Mouse (Mus musculus): ENCODE measurements around the gene Mink1. TPM values are rescaled to one million over a fixed set of nuclear protein-coding genes. Genes with fewer than 3 reads are reported as not detected.

The Mink1 gene
- total RNA-seq, 1 experiment: 23.0 TPM

DNA sequence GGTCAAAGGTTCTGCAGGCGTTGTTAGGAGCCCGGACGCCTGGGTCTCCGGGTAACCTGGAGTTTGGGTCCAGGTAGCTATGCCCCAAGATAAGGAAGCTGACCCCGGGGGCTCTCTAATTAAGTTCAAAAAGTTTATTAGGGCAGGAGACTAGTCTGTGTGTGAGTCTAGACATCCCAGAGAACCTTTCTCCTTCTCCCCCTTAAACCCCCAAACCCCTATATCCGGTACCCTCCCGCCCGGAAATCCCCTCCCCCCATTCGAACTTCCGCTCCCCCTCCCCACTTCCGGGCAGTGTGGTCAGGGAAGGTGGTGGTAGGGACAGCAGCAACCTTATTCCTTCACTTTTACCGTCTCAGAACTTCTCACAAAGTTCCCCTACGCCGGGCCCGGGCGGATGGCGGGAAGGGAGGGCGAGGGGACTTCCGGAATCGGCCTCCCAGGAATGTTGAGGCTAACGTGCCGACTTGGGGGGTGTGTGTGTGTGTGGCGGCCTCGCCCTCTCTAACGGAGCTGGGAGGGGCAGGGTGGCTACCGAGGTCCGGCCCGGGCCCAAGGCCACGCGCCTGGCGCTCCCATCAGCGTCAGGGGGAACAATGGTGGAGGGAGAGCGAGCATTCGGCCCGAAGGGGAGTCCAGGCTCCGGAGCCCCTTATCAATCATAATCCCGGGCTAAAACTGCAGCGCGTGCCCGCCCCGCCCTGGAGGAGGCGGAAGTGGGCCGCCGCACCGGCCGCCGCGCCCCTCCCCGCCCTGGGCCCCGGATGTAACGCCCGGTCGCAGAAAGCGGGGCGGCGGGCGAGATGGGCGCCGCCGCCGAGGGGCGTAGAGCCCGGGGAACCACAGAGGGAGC lies 90.9 kb downstream of the Mink1 start:
- Histone ChIP-seq H3K4me3 (ENCODE audit: insufficient read depth in 1 of 2, low read depth in 1 of 2, low read length in 2 of 2, poor library complexity in 1 of 2, severe bottlenecking in 1 of 2) (peak overlapping the region; percentile 89 to 98), H3K9me3 (ENCODE audit: control insufficient read depth, insufficient read depth, low read depth, low read length) (no peaks in the 10 kb centered on the region), H3K4me1 (ENCODE audit: control insufficient read depth in 2 of 2, insufficient read depth in 2 of 2, low read length in 2 of 2, poor library complexity in 1 of 2) (peaks cover 8 to 21% of the 10 kb centered on the region in 2 experiments; a peak in 3 of 4 replicates), H3K36me3 (ENCODE audit: control insufficient read depth, insufficient read depth, low read length, poor library complexity, severe bottlenecking) (peaks cover 44% of the 10 kb centered on the region), H3K9ac (ENCODE audit: insufficient read depth, low read depth, low read length, poor library complexity, severe bottlenecking) (peak overlapping the region; percentile 99), H3K27ac (ENCODE audit: insufficient read depth, low read depth, low read length, poor library complexity, severe bottlenecking) (peak overlapping the region; percentile 98)
- TF ChIP-seq ZNF384 (IDR thresholded peaks at IDR 0.05; ENCODE audit: low read depth, low read length) (no peak), HCFC1 (IDR thresholded peaks at IDR 0.05; ENCODE audit: borderline replicate concordance, insufficient read depth, low read length) (no peak; the same call in 1 of the 2 replicates), ZC3H11A (IDR thresholded peaks at IDR 0.05; ENCODE audit: borderline replicate concordance, low read depth, low read length) (no peak), CHD2 (IDR thresholded peaks at IDR 0.05; ENCODE audit: low read depth, low read length) (no peak), MAFK (IDR thresholded peaks at IDR 0.05; ENCODE audit: insufficient read depth, low read depth, low read length) (no peak)
- no peak for DNase-seq (ENCODE audit: low read depth, low spot score)
- in situ Hi-C loops (cut with MboI; ENCODE audit: low sequenced_read_pairs in 2 of 2, unreplicated experiment in 2 of 2): no loop called here

DNA sequence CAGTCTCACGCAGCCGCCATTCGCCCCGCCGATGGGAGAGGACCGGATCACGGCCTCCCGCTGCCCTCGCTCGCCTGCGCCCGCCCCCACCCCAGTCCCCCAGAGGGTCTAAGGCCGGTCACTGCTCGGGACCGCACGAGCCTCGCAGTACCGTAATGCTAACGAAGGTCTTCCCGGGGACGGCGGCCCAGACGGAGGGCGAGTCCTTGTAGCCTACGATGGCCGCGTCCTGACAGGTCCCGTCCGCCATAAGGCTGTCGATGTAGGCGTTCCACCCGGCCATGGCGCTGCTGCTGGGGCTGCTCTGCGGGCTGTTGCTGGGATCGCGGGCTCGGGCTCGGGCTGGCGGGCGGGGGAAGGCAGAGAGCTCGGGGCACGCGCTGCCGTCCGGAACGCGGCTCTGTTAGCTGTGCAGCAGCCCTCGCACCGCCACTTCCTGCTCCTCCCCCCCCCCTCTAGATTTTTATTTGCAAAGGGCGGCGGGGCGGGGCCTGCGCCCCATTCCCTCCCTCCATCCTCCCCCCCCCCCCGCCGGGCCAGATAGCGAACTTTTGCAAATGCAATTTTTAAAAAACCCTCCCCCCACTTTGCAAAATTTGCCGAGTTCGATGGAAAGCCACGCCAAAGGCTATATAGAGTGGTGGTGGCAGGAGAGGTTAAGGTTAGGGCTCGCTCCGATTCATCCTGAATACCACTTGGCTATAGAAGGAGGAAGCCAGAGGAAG lies 91.7 kb downstream of the Mink1 start, which contains the start of gene Pfn1:
Pfn1 (minus strand) TSS at position 447 of the 725 bp plus-strand sequence.
- in situ Hi-C loops (cut with MboI; ENCODE audit: low sequenced_read_pairs in 2 of 2, unreplicated experiment in 2 of 2): no loop called here
- peak; percentile 47 for DNase-seq (ENCODE audit: low read depth, low spot score)
- Histone ChIP-seq H3K4me3 (ENCODE audit: insufficient read depth in 1 of 2, low read depth in 1 of 2, low read length in 2 of 2, poor library complexity in 1 of 2, severe bottlenecking in 1 of 2) (peak within 1 kb of the TSS; percentile 89 to 98), H3K27ac (ENCODE audit: insufficient read depth, low read depth, low read length, poor library complexity, severe bottlenecking) (peak within 1 kb of the TSS; percentile 98), H3K36me3 (ENCODE audit: control insufficient read depth, insufficient read depth, low read length, poor library complexity, severe bottlenecking) (peaks cover 40% of the 10 kb centered on the region), H3K4me1 (ENCODE audit: control insufficient read depth in 2 of 2, insufficient read depth in 2 of 2, low read length in 2 of 2, poor library complexity in 1 of 2) (peaks cover 8 to 23% of the 10 kb centered on the region in 2 experiments; a peak in 3 of 4 replicates), H3K9ac (ENCODE audit: insufficient read depth, low read depth, low read length, poor library complexity, severe bottlenecking) (peak within 1 kb of the TSS; percentile 99), H3K9me3 (ENCODE audit: control insufficient read depth, insufficient read depth, low read depth, low read length) (no peaks in the 10 kb centered on the region)
- no peak for TF ChIP-seq ZC3H11A (IDR thresholded peaks at IDR 0.05; ENCODE audit: borderline replicate concordance, low read depth, low read length)
- no peak for TF ChIP-seq HCFC1 (IDR thresholded peaks at IDR 0.05; ENCODE audit: borderline replicate concordance, insufficient read depth, low read length)
- TF ChIP-seq CHD2 (IDR thresholded peaks at IDR 0.05; ENCODE audit: low read depth, low read length): no peak
- TF ChIP-seq MAFK (IDR thresholded peaks at IDR 0.05; ENCODE audit: insufficient read depth, low read depth, low read length): no peak
- TF ChIP-seq ZNF384 (IDR thresholded peaks at IDR 0.05; ENCODE audit: low read depth, low read length): no peak

DNA sequence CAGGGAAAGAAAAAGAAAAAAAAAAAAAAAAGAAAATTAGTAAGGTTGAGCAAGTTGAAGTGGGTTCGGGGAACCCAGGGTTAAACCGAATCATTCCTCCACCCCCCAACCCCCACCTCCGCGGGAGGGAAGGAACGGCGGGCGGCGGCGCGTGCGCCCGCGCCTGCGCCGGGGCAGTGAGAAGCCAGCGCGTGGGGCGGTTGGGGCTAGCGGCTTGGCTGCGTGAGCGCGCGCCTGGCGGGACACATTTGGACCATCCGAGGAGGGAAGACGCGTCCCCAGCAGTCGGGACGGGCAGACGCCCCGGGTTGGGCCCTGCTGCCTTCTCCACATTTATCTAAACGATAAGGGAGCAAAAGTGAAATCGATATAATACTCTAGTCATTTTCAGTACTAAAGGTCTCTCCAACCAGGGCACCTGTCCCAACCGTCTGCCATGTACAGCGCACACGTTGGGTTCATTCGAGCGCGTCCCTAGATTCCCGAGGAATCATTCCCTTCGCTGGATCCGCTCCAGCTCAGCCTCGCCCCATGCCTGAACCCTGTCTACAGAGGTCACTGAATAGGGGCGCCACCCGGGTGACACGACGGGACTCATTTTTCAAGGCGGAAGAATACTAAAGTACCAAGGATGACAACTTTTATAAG lies 92.4 kb downstream of the Mink1 start:
- H3K9me3 ChIP-seq (ENCODE audit: control insufficient read depth, insufficient read depth, low read depth, low read length): no peaks in the 10 kb centered on the region
- in situ Hi-C loops (cut with MboI; ENCODE audit: low sequenced_read_pairs in 2 of 2, unreplicated experiment in 2 of 2): no loop called here
- H3K27ac ChIP-seq (ENCODE audit: insufficient read depth, low read depth, low read length, poor library complexity, severe bottlenecking): peak overlapping the region; percentile 83
- peaks cover 34% of the 10 kb centered on the region for H3K36me3 ChIP-seq (ENCODE audit: control insufficient read depth, insufficient read depth, low read length, poor library complexity, severe bottlenecking)
- DNase-seq (ENCODE audit: low read depth, low spot score): peak; percentile 54
- H3K9ac ChIP-seq (ENCODE audit: insufficient read depth, low read depth, low read length, poor library complexity, severe bottlenecking): peak overlapping the region; percentile 87
- TF ChIP-seq CHD2 (IDR thresholded peaks at IDR 0.05; ENCODE audit: low read depth, low read length) (peak; percentile 49; the same call in 1 of the 2 replicates), ZC3H11A (IDR thresholded peaks at IDR 0.05; ENCODE audit: borderline replicate concordance, low read depth, low read length) (no peak)
- peak overlapping the region; percentile 89 to 98 for H3K4me3 ChIP-seq (ENCODE audit: insufficient read depth in 1 of 2, low read depth in 1 of 2, low read length in 2 of 2, poor library complexity in 1 of 2, severe bottlenecking in 1 of 2)
- peaks cover 8 to 25% of the 10 kb centered on the region in 2 experiments; a peak in 3 of 4 replicates for H3K4me1 ChIP-seq (ENCODE audit: control insufficient read depth in 2 of 2, insufficient read depth in 2 of 2, low read length in 2 of 2, poor library complexity in 1 of 2)

DNA sequence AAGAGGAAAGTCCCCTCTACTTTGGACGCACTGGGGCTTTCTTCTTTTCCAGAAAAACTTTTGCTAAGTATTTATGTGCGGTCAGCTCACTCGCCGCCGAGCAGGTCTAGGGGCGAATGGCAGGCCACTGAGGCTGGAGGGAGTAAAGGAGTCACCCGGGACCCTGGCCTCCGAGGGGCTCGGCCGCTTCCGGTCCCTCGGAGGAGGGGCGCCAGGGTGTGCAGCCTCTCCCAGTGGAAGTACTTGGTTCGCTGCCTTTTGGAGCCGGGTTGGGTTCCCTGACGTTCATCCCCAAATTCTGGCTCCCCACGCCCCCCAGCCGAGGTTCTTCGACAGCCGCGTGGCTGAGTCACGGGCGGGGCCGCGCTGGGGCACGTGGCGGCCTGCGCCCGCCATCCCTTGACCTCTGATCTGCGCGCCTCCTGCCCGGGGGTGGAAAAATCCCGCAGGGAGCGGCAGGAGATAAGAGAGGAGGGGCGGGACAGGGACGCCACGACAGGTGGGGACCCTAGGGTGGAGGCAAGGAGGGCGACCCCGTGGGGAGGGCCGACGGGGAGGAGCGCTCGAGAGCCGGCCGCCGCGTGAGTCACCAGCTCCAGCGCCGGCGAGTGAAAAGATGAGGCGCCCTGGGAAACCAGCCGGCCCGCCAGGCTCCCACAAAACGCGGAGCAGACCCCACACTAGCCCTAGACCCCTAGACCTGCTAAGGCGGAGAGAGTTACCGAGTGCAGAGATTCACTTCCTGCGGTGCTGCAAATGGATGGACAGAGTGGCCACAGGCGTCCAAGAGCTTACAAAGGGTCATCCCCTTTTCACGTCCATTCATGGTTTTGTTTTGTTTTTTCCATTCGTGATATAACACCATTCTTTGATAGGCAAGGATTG lies 93.1 kb downstream of the Mink1 start:
- peak overlapping the region; percentile 89 to 98 for H3K4me3 ChIP-seq (ENCODE audit: insufficient read depth in 1 of 2, low read depth in 1 of 2, low read length in 2 of 2, poor library complexity in 1 of 2, severe bottlenecking in 1 of 2)
- TF ChIP-seq HCFC1 (IDR thresholded peaks at IDR 0.05; ENCODE audit: borderline replicate concordance, insufficient read depth, low read length) (no peak), MAFK (IDR thresholded peaks at IDR 0.05; ENCODE audit: insufficient read depth, low read depth, low read length) (no peak), CHD2 (IDR thresholded peaks at IDR 0.05; ENCODE audit: low read depth, low read length) (no peak)
- H3K9ac ChIP-seq (ENCODE audit: insufficient read depth, low read depth, low read length, poor library complexity, severe bottlenecking): peak overlapping the region; percentile 87
- peak; percentile 33 for DNase-seq (ENCODE audit: low read depth, low spot score)
- H3K27ac ChIP-seq (ENCODE audit: insufficient read depth, low read depth, low read length, poor library complexity, severe bottlenecking): peak overlapping the region; percentile 83
- H3K9me3 ChIP-seq (ENCODE audit: control insufficient read depth, insufficient read depth, low read depth, low read length): no peaks in the 10 kb centered on the region
- H3K36me3 ChIP-seq (ENCODE audit: control insufficient read depth, insufficient read depth, low read length, poor library complexity, severe bottlenecking): peaks cover 27% of the 10 kb centered on the region
- in situ Hi-C loops (cut with MboI; ENCODE audit: low sequenced_read_pairs in 2 of 2, unreplicated experiment in 2 of 2): no loop called here
- peaks cover 8 to 25% of the 10 kb centered on the region in 2 experiments; a peak in 3 of 4 replicates for H3K4me1 ChIP-seq (ENCODE audit: control insufficient read depth in 2 of 2, insufficient read depth in 2 of 2, low read length in 2 of 2, poor library complexity in 1 of 2)

Data from ES-E14 (cell line).